Mouse (Mus musculus): ENCODE measurements around the gene Sema5b. TPM values are rescaled to one million over a fixed set of nuclear protein-coding genes. Genes with fewer than 3 reads are reported as not detected.

The Sema5b gene
- polyA plus RNA-seq, 1 experiment = not detected

GRCm38 (mm10) chr16:35653951-35654350 is 113.0 kb downstream of the Sema5b start:
- H3K4me3 ChIP-seq (ENCODE audit: insufficient read depth, low read length) = no peak overlapping the region
- TF ChIP-seq POLR2A (IDR thresholded peaks at IDR 0.05; ENCODE audit: borderline replicate concordance, low read depth, low read length) (no peak), CTCF (IDR thresholded peaks at IDR 0.05; ENCODE audit: low read depth, low read length) (no peak)
- H3K27ac ChIP-seq (ENCODE audit: insufficient read depth, low read depth, low read length) = no peak overlapping the region
- no peaks in the 10 kb centered on the region for H3K4me1 ChIP-seq (ENCODE audit: control insufficient read depth, insufficient read depth, low read length)

- Histone ChIP-seq H3K27ac (ENCODE audit: insufficient read depth, low read depth, low read length) (no peak overlapping the region), H3K4me1 (ENCODE audit: control insufficient read depth, insufficient read depth, low read length) (no peaks in the 10 kb centered on the region), H3K4me3 (ENCODE audit: insufficient read depth, low read length) (no peak overlapping the region)
- TF ChIP-seq POLR2A (IDR thresholded peaks at IDR 0.05; ENCODE audit: borderline replicate concordance, low read depth, low read length) (no peak), CTCF (IDR thresholded peaks at IDR 0.05; ENCODE audit: low read depth, low read length) (no peak)
Measured at GRCm38 (mm10) chr16:35660222-35660621, 119.3 kb downstream of the Sema5b start.

GRCm38 (mm10) chr16:35663831-35664414 is 123.0 kb downstream of the Sema5b start:
- Histone ChIP-seq H3K27ac (ENCODE audit: insufficient read depth, low read depth, low read length) (no peak overlapping the region), H3K4me1 (ENCODE audit: control insufficient read depth, insufficient read depth, low read length) (no peaks in the 10 kb centered on the region), H3K4me3 (ENCODE audit: insufficient read depth, low read length) (no peak overlapping the region)
- TF ChIP-seq CTCF (IDR thresholded peaks at IDR 0.05; ENCODE audit: low read depth, low read length) (no peak), POLR2A (IDR thresholded peaks at IDR 0.05; ENCODE audit: borderline replicate concordance, low read depth, low read length) (no peak)

GRCm38 (mm10) chr16:35664847-35665246 is 123.9 kb downstream of the Sema5b start:
- H3K4me3 ChIP-seq (ENCODE audit: insufficient read depth, low read length) = no peak overlapping the region
- no peaks in the 10 kb centered on the region for H3K4me1 ChIP-seq (ENCODE audit: control insufficient read depth, insufficient read depth, low read length)
- H3K27ac ChIP-seq (ENCODE audit: insufficient read depth, low read depth, low read length) = no peak overlapping the region
- no peak for TF ChIP-seq CTCF (IDR thresholded peaks at IDR 0.05; ENCODE audit: low read depth, low read length)
- no peak for TF ChIP-seq POLR2A (IDR thresholded peaks at IDR 0.05; ENCODE audit: borderline replicate concordance, low read depth, low read length)

GRCm38 (mm10) chr16:35677511-35678113 is 136.7 kb downstream of the Sema5b start:
- TF ChIP-seq CTCF (IDR thresholded peaks at IDR 0.05; ENCODE audit: low read depth, low read length) (no peak), POLR2A (IDR thresholded peaks at IDR 0.05; ENCODE audit: borderline replicate concordance, low read depth, low read length) (no peak)
- H3K27ac ChIP-seq (ENCODE audit: insufficient read depth, low read depth, low read length) = no peak overlapping the region
- no peaks in the 10 kb centered on the region for H3K4me1 ChIP-seq (ENCODE audit: control insufficient read depth, insufficient read depth, low read length)
- no peak overlapping the region for H3K4me3 ChIP-seq (ENCODE audit: insufficient read depth, low read length)

- H3K4me3 ChIP-seq (ENCODE audit: insufficient read depth, low read length) = no peak overlapping the region
- H3K27ac ChIP-seq (ENCODE audit: insufficient read depth, low read depth, low read length) = no peak overlapping the region
- H3K4me1 ChIP-seq (ENCODE audit: control insufficient read depth, insufficient read depth, low read length) = no peaks in the 10 kb centered on the region
- TF ChIP-seq CTCF (IDR thresholded peaks at IDR 0.05; ENCODE audit: low read depth, low read length) (no peak), POLR2A (IDR thresholded peaks at IDR 0.05; ENCODE audit: borderline replicate concordance, low read depth, low read length) (no peak)
Measured at GRCm38 (mm10) chr16:35678476-35678875, 137.5 kb downstream of the Sema5b start.

GRCm38 (mm10) chr16:35681327-35682108 is 140.6 kb downstream of the Sema5b start:
- Histone ChIP-seq H3K4me3 (ENCODE audit: insufficient read depth, low read length) (no peak overlapping the region), H3K4me1 (ENCODE audit: control insufficient read depth, insufficient read depth, low read length) (no peaks in the 10 kb centered on the region)

GRCm38 (mm10) chr16:35685027-35685426 is 144.1 kb downstream of the Sema5b start:
- TF ChIP-seq CTCF (IDR thresholded peaks at IDR 0.05; ENCODE audit: low read depth, low read length) = no peak
- no peak for TF ChIP-seq POLR2A (IDR thresholded peaks at IDR 0.05; ENCODE audit: borderline replicate concordance, low read depth, low read length)
- H3K27ac ChIP-seq (ENCODE audit: insufficient read depth, low read depth, low read length) = no peak overlapping the region
- no peak overlapping the region for H3K4me3 ChIP-seq (ENCODE audit: insufficient read depth, low read length)
- no peaks in the 10 kb centered on the region for H3K4me1 ChIP-seq (ENCODE audit: control insufficient read depth, insufficient read depth, low read length)

More at GRCm38 (mm10) chr16:35681327-35682108, 140.6 kb downstream of the Sema5b start:
- no peak overlapping the region for H3K27ac ChIP-seq (ENCODE audit: insufficient read depth, low read depth, low read length)
- no peak for TF ChIP-seq CTCF (IDR thresholded peaks at IDR 0.05; ENCODE audit: low read depth, low read length)
- TF ChIP-seq POLR2A (IDR thresholded peaks at IDR 0.05; ENCODE audit: borderline replicate concordance, low read depth, low read length) = no peak

GRCm38 (mm10) chr16:35686491-35686890 is 145.5 kb downstream of the Sema5b start:
- no peak for TF ChIP-seq CTCF (IDR thresholded peaks at IDR 0.05; ENCODE audit: low read depth, low read length)
- TF ChIP-seq POLR2A (IDR thresholded peaks at IDR 0.05; ENCODE audit: borderline replicate concordance, low read depth, low read length) = no peak
- no peak overlapping the region for H3K4me3 ChIP-seq (ENCODE audit: insufficient read depth, low read length)

GRCm38 (mm10) chr16:35691606-35692005 is 150.7 kb downstream of the Sema5b start:
- Histone ChIP-seq H3K27ac (ENCODE audit: insufficient read depth, low read depth, low read length) (no peak overlapping the region), H3K4me1 (ENCODE audit: control insufficient read depth, insufficient read depth, low read length) (no peaks in the 10 kb centered on the region), H3K4me3 (ENCODE audit: insufficient read depth, low read length) (no peak overlapping the region)
- TF ChIP-seq CTCF (IDR thresholded peaks at IDR 0.05; ENCODE audit: low read depth, low read length) (no peak), POLR2A (IDR thresholded peaks at IDR 0.05; ENCODE audit: borderline replicate concordance, low read depth, low read length) (no peak)

More at GRCm38 (mm10) chr16:35686491-35686890, 145.5 kb downstream of the Sema5b start:
- H3K4me1 ChIP-seq (ENCODE audit: control insufficient read depth, insufficient read depth, low read length) = no peaks in the 10 kb centered on the region
- no peak overlapping the region for H3K27ac ChIP-seq (ENCODE audit: insufficient read depth, low read depth, low read length)
